Mouse (Mus musculus) neutrophil, adult 5-6 weeks (primary cell): ENCODE data around the gene Pgam1. TPM values are rescaled to one million over a fixed set of nuclear protein-coding genes. Genes with fewer than 3 reads are reported as not detected.
"Not testable (repeated sequence)": the region's sequence is repeated elsewhere in the genome, so short reads cannot be mapped to it uniquely, and the experiment has no call there.

ENCODE experiments used
- ATAC-seq: fragments of 151-379, 151-347 bp; 2 replicates; pipeline ENCODE4 v1.8.0; 2017; ENCODE audit warnings: mild to moderate bottlenecking, moderate TSS enrichment; ENCODE audit not compliant: insufficient number of reproducible peaks, poor library complexity, low FRiP score, severe bottlenecking; ENCODE audit errors: extremely low read depth
- total RNA-seq: library from RNA; stranded (forward); fragments of 200-1000 nt; gene quantifications from 2 replicates; pipeline ENCODE4 v1.2.3, GENCODE M21; 2017

Pgam1 gene
- total RNA-seq, 1 experiment from 2014 or later: 96.7 TPM

DNA sequence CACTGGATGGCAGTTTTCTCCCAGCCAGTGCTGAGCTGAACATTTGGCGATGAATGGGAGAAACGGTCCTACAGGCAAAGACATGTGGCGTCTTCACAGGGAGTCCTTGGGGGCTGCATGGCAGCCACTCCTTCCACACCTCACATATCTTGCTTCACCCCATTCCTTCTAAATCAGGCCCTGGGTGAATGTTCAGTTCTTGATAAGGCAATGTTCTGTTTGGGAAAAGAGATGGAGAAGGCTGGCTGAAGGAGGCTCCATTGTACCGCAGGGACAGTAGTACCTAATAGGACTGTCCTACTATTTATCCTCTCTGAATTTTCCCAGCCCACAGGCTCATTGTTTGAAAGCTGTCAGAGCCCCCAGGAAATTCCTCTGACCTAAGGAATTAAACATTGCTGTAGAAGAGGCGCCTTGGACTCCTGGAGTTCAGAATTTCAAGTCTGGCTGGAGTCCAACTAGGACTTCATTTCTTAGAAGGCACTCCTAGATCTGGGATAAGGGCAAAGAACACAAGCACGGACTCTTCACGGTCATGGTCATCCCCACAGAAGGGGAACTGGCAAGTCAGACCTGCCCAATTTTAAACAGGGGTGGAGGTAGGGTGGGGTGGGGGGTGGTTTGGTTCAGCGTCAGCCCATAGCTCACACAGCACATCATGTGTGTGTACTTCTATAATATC is 4.5 kb upstream of the Pgam1 start:
- no peak for ATAC-seq

DNA sequence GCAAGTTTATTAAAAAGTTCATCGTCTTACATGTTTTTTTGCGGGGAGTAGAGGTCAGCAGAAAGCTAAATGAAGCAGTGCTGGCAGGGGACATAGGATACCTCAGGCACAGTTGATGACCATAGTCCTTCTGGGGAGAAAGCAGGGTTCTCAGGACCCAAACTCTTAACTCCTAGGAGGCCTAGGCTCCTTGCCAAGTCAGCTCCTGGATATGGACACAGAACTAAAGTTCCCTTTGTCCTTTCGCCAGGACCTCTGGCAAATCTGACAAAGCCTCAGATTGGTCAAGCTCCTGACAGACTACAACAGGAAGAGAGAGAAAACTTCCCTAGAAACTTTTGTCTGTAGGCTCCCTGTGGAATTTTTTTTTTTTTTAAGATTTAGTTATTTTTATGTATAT is 3.0 kb upstream of the Pgam1 start:
- ATAC-seq: no peak

- ATAC-seq: no peak
Observed at GRCm38 (mm10) chr19:41910396-41910795, 1.3 kb upstream of the Pgam1 start.

GRCm38 (mm10) chr19:41912121-41913080 is 678 bp downstream of the Pgam1 start:
- no peak for ATAC-seq

- no peak for ATAC-seq
Observed at GRCm38 (mm10) chr19:41913774-41914591, 2.3 kb downstream of the Pgam1 start.

GRCm38 (mm10) chr19:41914592-41914882 is 2.8 kb downstream of the Pgam1 start:
- ATAC-seq: not testable (repeated sequence)

- ATAC-seq: no peak
Observed at GRCm38 (mm10) chr19:41915294-41915693, 3.6 kb downstream of the Pgam1 start.

- ATAC-seq: peak; percentile 66
Observed at GRCm38 (mm10) chr19:41916853-41917252, 5.1 kb downstream of the Pgam1 start.

GRCm38 (mm10) chr19:41919471-41919870 is 7.7 kb downstream of the Pgam1 start:
- no peak for ATAC-seq

- ATAC-seq: no peak
Observed at GRCm38 (mm10) chr19:41920412-41921067, 8.8 kb downstream of the Pgam1 start.

- peak; percentile 30; the same call in 1 of the 2 replicates for ATAC-seq
Observed at GRCm38 (mm10) chr19:41932686-41933085, 21.0 kb downstream of the Pgam1 start.

GRCm38 (mm10) chr19:41933179-41934086 is 21.7 kb downstream of the Pgam1 start, which contains the start of the genes Exosc1 and Zdhhc16:
Gene Exosc1 (minus strand): TSS chr19:41933423.
Gene Zdhhc16 (plus strand): TSS chr19:41933480.
- peak; percentile 99 for ATAC-seq

DNA sequence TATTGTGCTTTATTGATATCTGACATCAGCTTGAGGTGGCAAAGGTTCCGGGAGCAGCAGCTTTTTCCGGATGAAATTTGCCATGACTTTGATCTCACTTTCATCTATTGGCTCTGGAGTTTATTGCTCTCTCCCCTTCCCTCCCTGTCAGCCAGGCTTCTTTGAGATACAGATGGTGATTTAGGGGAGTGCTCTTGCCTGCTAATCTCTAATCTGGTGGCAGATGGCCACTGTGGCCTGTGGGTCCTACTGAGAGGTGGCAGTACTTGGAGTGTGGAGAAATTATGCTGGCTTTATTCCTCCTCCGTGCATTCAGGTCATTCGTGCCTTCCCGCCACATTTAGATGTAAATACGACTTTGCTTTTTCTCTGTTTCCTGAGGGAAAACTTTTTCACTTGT is 22.4 kb downstream of the Pgam1 start:
- ATAC-seq: no peak

- no peak for ATAC-seq
Observed at GRCm38 (mm10) chr19:41935921-41936320, 24.2 kb downstream of the Pgam1 start.

GRCm38 (mm10) chr19:41938539-41938938 is 26.8 kb downstream of the Pgam1 start:
- no peak for ATAC-seq

- no peak for ATAC-seq
Observed at GRCm38 (mm10) chr19:41943841-41944240, 32.1 kb downstream of the Pgam1 start.

DNA sequence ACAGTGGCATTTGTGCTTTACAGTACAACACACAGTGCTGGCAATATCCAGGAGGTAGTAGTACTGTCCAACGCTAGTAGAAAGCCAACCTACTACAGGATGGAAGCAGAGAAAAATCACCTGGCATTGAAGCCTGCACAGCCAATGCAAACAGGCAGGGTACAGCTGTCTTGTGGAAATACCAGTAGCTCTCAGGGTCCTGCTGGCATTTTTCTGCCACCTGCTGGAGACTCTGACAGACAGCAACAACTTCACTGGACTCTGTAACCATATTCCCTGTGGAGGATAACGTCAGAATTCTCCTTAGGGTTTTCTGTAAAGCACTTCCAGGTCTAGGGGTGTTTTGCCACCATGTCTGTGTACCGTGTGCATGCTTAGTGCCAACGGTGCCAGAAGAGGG is 40.6 kb downstream of the Pgam1 start:
- no peak for ATAC-seq

GRCm38 (mm10) chr19:41953574-41953973 is 41.9 kb downstream of the Pgam1 start:
- ATAC-seq: no peak
